Mouse (Mus musculus) limb, embryonic 12.5 days (tissue): ENCODE data around the gene Slc7a10. TPM values are rescaled to one million over a fixed set of nuclear protein-coding genes. Genes with fewer than 3 reads are reported as not detected.

Experiments
- ATAC-seq: fragments of 200-750 bp; cut with Nextera tagmentation; 2 replicates; pipeline ENCODE4 v1.8.0; 2017; ENCODE audit warnings: low read depth, moderate TSS enrichment; ENCODE audit not compliant: insufficient number of reproducible peaks, insufficient read depth, low FRiP score, low TSS enrichment
- H3K27ac ChIP-seq: fragments of 300-500 bp; sonication (generic); 2 replicates; pipeline ENCODE4 v1.5.1; 2016; ENCODE audit warnings: mild to moderate bottlenecking, moderate library complexity
- H3K27me3 ChIP-seq: fragments of 300-500 bp; sonication (generic); 2 replicates; pipeline ENCODE4 v1.6.1; 2016; ENCODE audit warnings: mild to moderate bottlenecking, moderate library complexity
- H3K36me3 ChIP-seq: fragments of 300-500 bp; sonication (generic); 2 replicates; pipeline ENCODE4 v1.6.1; 2016; ENCODE audit warnings: mild to moderate bottlenecking, moderate library complexity
- H3K4me1 ChIP-seq: fragments of 300-500 bp; sonication (generic); replicated peaks from 2 replicates; pipeline ENCODE4 v1.6.1; 2016
- H3K4me2 ChIP-seq: fragments of 300-500 bp; sonication (generic); 2 replicates; pipeline ENCODE4 v1.6.1; 2016; ENCODE audit warnings: mild to moderate bottlenecking, moderate library complexity
- H3K4me3 ChIP-seq: fragments of 300-500 bp; sonication (generic); replicated peaks from 2 replicates; pipeline ENCODE4 v1.5.1; 2016; ENCODE audit warnings: mild to moderate bottlenecking
- H3K9ac ChIP-seq: fragments of 300-500 bp; sonication (generic); replicated peaks from 2 replicates; pipeline ENCODE4 v1.6.1; 2016; ENCODE audit warnings: mild to moderate bottlenecking, moderate library complexity
- H3K9me3 ChIP-seq: fragments of 300-500 bp; sonication (generic); 2 replicates; pipeline ENCODE4 v1.6.1; 2016; ENCODE audit warnings: mild to moderate bottlenecking, moderate library complexity
- WGBS: fragments of 180-500 bp; shearing (Covaris S2); methylation state at CpG from one replicate; pipeline ENCODE4 v1.1.7; 2016; 5-methylcytosine and 5-hydroxymethylcytosine counted together
- polyA plus RNA-seq: library from polyadenylated mRNA; unstranded; fragments of >200 nt; fragmentation: Nextera tagmentation; extraction: Ambion mirVana; gene quantifications from 2 replicates; pipeline ENCODE4 v1.2.1, GENCODE M21; 2016

Gene Slc7a10
- polyA plus RNA-seq = 0.38 and 0.64 TPM in 2 replicates

GRCm38 (mm10) chr7:35185889-35186569 is at the start of gene Slc7a10:
TSS of gene Slc7a10 (plus strand) at chr7:35186385.
- WGBS = 2% methylated on average over 38 of the region's 43 CpGs
- Histone ChIP-seq H3K27ac (no peak within 1 kb of the TSS), H3K4me2 (peak within 1 kb of the TSS; percentile 66), H3K4me1 (peaks cover 22% of the 10 kb centered on the region), H3K27me3 (peaks cover 63% of the 10 kb centered on the region), H3K4me3 (peak within 1 kb of the TSS; percentile 41), H3K36me3 (no peaks in the 10 kb centered on the region), H3K9me3 (peaks cover 18% of the 10 kb centered on the region), H3K9ac (peak within 1 kb of the TSS; percentile 50)
- ATAC-seq = no peak

- Histone ChIP-seq H3K4me2 (no peak overlapping the region), H3K9me3 (no peaks in the 10 kb centered on the region), H3K36me3 (no peaks in the 10 kb centered on the region), H3K9ac (no peak overlapping the region), H3K27me3 (peaks cover 8% of the 10 kb centered on the region; the same call in 1 of the 2 replicates), H3K4me1 (peaks cover 13% of the 10 kb centered on the region; the same call in 1 of the 2 replicates), H3K4me3 (no peak overlapping the region), H3K27ac (no peak overlapping the region)
- 88% methylated on average over 1 of the region's 1 CpGs for WGBS
- ATAC-seq = no peak
These were observed 48.7 kb upstream of the Slc7a10 start for GRCm38 (mm10) chr7:35137524-35137923.

GRCm38 (mm10) chr7:35138481-35138880 is 47.7 kb upstream of the Slc7a10 start:
- Histone ChIP-seq H3K4me3 (no peak overlapping the region), H3K9me3 (no peaks in the 10 kb centered on the region), H3K27ac (no peak overlapping the region), H3K36me3 (no peaks in the 10 kb centered on the region), H3K27me3 (peaks cover 8% of the 10 kb centered on the region; the same call in 1 of the 2 replicates), H3K4me1 (peaks cover 13% of the 10 kb centered on the region; the same call in 1 of the 2 replicates), H3K9ac (no peak overlapping the region), H3K4me2 (no peak overlapping the region)
- no peak for ATAC-seq
- 55% methylated on average over 4 of the region's 4 CpGs for WGBS

GRCm38 (mm10) chr7:35139880-35140279 is 46.3 kb upstream of the Slc7a10 start:
- H3K4me1 ChIP-seq = peaks cover 13% of the 10 kb centered on the region; the same call in 1 of the 2 replicates

GRCm38 (mm10) chr7:35141519-35141918 is 44.7 kb upstream of the Slc7a10 start:
- Histone ChIP-seq H3K27me3 (no peaks in the 10 kb centered on the region), H3K27ac (no peak overlapping the region), H3K4me3 (no peak overlapping the region), H3K9ac (no peak overlapping the region), H3K36me3 (no peaks in the 10 kb centered on the region), H3K4me1 (peaks cover 13% of the 10 kb centered on the region; the same call in 1 of the 2 replicates), H3K4me2 (no peak overlapping the region), H3K9me3 (no peaks in the 10 kb centered on the region)
- no peak for ATAC-seq
- 71% methylated on average over 5 of the region's 5 CpGs for WGBS

More at GRCm38 (mm10) chr7:35139880-35140279, 46.3 kb upstream of the Slc7a10 start:
- no peak overlapping the region for H3K4me3 ChIP-seq
- H3K9ac ChIP-seq = no peak overlapping the region
- peaks cover 8% of the 10 kb centered on the region; the same call in 1 of the 2 replicates for H3K27me3 ChIP-seq
- 90% methylated on average over 5 of the region's 5 CpGs for WGBS
- H3K27ac ChIP-seq = no peak overlapping the region
- ATAC-seq = no peak
- H3K36me3 ChIP-seq = no peaks in the 10 kb centered on the region
- no peaks in the 10 kb centered on the region for H3K9me3 ChIP-seq
- H3K4me2 ChIP-seq = no peak overlapping the region

GRCm38 (mm10) chr7:35142522-35142921 is 43.7 kb upstream of the Slc7a10 start:
- ATAC-seq = no peak
- WGBS = 62% methylated on average over 8 of the region's 8 CpGs
- H3K4me2 ChIP-seq = no peak overlapping the region
- H3K4me3 ChIP-seq = no peak overlapping the region
- H3K9ac ChIP-seq = no peak overlapping the region
- no peaks in the 10 kb centered on the region for H3K27me3 ChIP-seq
- peaks cover 13% of the 10 kb centered on the region; the same call in 1 of the 2 replicates for H3K4me1 ChIP-seq
- no peaks in the 10 kb centered on the region for H3K36me3 ChIP-seq
- H3K27ac ChIP-seq = no peak overlapping the region
- no peaks in the 10 kb centered on the region for H3K9me3 ChIP-seq

GRCm38 (mm10) chr7:35143864-35144618 is 42.1 kb upstream of the Slc7a10 start:
- H3K9me3 ChIP-seq = no peaks in the 10 kb centered on the region
- WGBS = 59% methylated on average over 6 of the region's 6 CpGs
- no peaks in the 10 kb centered on the region for H3K36me3 ChIP-seq
- no peak overlapping the region for H3K4me2 ChIP-seq
- H3K9ac ChIP-seq = no peak overlapping the region
- no peak overlapping the region for H3K27ac ChIP-seq
- H3K27me3 ChIP-seq = no peaks in the 10 kb centered on the region
- ATAC-seq = no peak
- H3K4me1 ChIP-seq = peaks cover 13% of the 10 kb centered on the region; the same call in 1 of the 2 replicates
- no peak overlapping the region for H3K4me3 ChIP-seq

GRCm38 (mm10) chr7:35145068-35145467 is 41.1 kb upstream of the Slc7a10 start:
- Histone ChIP-seq H3K4me3 (no peak overlapping the region), H3K27ac (no peak overlapping the region), H3K4me1 (peaks cover 18% of the 10 kb centered on the region; the same call in 1 of the 2 replicates), H3K4me2 (no peak overlapping the region), H3K9ac (no peak overlapping the region), H3K9me3 (no peaks in the 10 kb centered on the region), H3K36me3 (no peaks in the 10 kb centered on the region), H3K27me3 (no peaks in the 10 kb centered on the region)
- no peak for ATAC-seq
- 82% methylated on average over 9 of the region's 9 CpGs for WGBS

- no peak for ATAC-seq
- H3K27me3 ChIP-seq = no peaks in the 10 kb centered on the region
- H3K4me2 ChIP-seq = no peak overlapping the region
- H3K4me1 ChIP-seq = peaks cover 18% of the 10 kb centered on the region; the same call in 1 of the 2 replicates
- H3K36me3 ChIP-seq = no peaks in the 10 kb centered on the region
- no peak overlapping the region for H3K9ac ChIP-seq
- no peak overlapping the region for H3K4me3 ChIP-seq
- no peaks in the 10 kb centered on the region for H3K9me3 ChIP-seq
- 86% methylated on average over 10 of the region's 10 CpGs for whole genome bisulfite sequencing
- no peak overlapping the region for H3K27ac ChIP-seq
These were observed 39.9 kb upstream of the Slc7a10 start for GRCm38 (mm10) chr7:35146269-35146668.

- Histone ChIP-seq H3K27me3 (no peaks in the 10 kb centered on the region), H3K9ac (no peak overlapping the region), H3K4me3 (no peak overlapping the region), H3K4me2 (no peak overlapping the region), H3K36me3 (no peaks in the 10 kb centered on the region), H3K9me3 (no peaks in the 10 kb centered on the region), H3K27ac (no peak overlapping the region), H3K4me1 (peaks cover 11% of the 10 kb centered on the region; the same call in 1 of the 2 replicates)
- WGBS = 42% methylated on average over 15 of the region's 15 CpGs
- ATAC-seq = no peak
These were observed 36.4 kb upstream of the Slc7a10 start for GRCm38 (mm10) chr7:35149616-35150433.
